Mouse (Mus musculus): ENCODE results near the gene H2-Q7. TPM values are rescaled to one million over a fixed set of nuclear protein-coding genes. Genes with fewer than 3 reads are reported as not detected.
"Not testable (repeated sequence)": the region's sequence is repeated elsewhere in the genome, so short reads cannot be mapped to it uniquely, and the experiment has no call there.

H2-Q7 gene
- total and polyA plus RNA-seq, 3 experiments: 40.9 to 104 (median 66.0) TPM

- H3K79me2 ChIP-seq (replicated peaks; ENCODE audit: control insufficient read depth, extremely low read depth, insufficient read depth, poor library complexity, severe bottlenecking); in situ Hi-C loops (cut with MboI; ENCODE audit: low pct_ligation_motif_present, low pct_unique_long_range_greater_than_20kb, low sequenced_read_pairs); H3K36me3 ChIP-seq (replicated peaks in 1 of 2; ENCODE audit: control insufficient read depth in 1 of 2, insufficient read depth in 1 of 2, low read length in 1 of 2); H3K4me1 ChIP-seq (ENCODE audit: control insufficient read depth in 1 of 2, insufficient read depth in 2 of 2); H3K4me2 ChIP-seq (ENCODE audit: insufficient read depth, low read depth, poor library complexity, severe bottlenecking); dilution Hi-C loops (cut with MboI; ENCODE audit: extremely low pct_ligation_motif_present, extremely low pct_unique_long_range_greater_than_20kb, low sequenced_read_pairs); H3K27me3 ChIP-seq (replicated peaks); H3K9me3 ChIP-seq (replicated peaks; ENCODE audit: low read length); H3K9ac ChIP-seq (ENCODE audit: insufficient read depth, low read depth); H3K4me3 ChIP-seq (replicated peaks in 1 of 3; ENCODE audit: low read depth in 2 of 3, low read length in 2 of 3, poor library complexity in 1 of 3); H3K27ac ChIP-seq (ENCODE audit: insufficient read depth, low read depth): not testable (repeated sequence)
- TF ChIP-seq SMC3 (IDR thresholded peaks at IDR 0.05; ENCODE audit: low read depth, low read length) (peak; percentile 26; the same call in 1 of the 2 replicates), CTCF (conservative IDR thresholded peaks at IDR 0.05 in 1 of 2, IDR thresholded peaks at IDR 0.05 in 1 of 2; ENCODE audit: low read depth in 2 of 2, low read length in 2 of 2) (peak; percentile 59 to 79), RAD21 (IDR thresholded peaks at IDR 0.05; ENCODE audit: low read depth, low read length) (peak; percentile 41)
- peak; percentile 38 for DNase-seq (ENCODE audit: extremely low read depth)
Measured at GRCm38 (mm10) chr17:35434836-35435235, 4.1 kb upstream of the H2-Q7 start.

GRCm38 (mm10) chr17:35435577-35435976 lies 3.4 kb upstream of the H2-Q7 start:
- H3K4me1 ChIP-seq (ENCODE audit: control insufficient read depth in 1 of 2, insufficient read depth in 2 of 2); H3K79me2 ChIP-seq (replicated peaks; ENCODE audit: control insufficient read depth, extremely low read depth, insufficient read depth, poor library complexity, severe bottlenecking); H3K36me3 ChIP-seq (replicated peaks in 1 of 2; ENCODE audit: control insufficient read depth in 1 of 2, insufficient read depth in 1 of 2, low read length in 1 of 2); H3K27me3 ChIP-seq (replicated peaks); H3K9me3 ChIP-seq (replicated peaks; ENCODE audit: low read length); dilution Hi-C loops (cut with MboI; ENCODE audit: extremely low pct_ligation_motif_present, extremely low pct_unique_long_range_greater_than_20kb, low sequenced_read_pairs); H3K27ac ChIP-seq (ENCODE audit: insufficient read depth, low read depth); H3K4me2 ChIP-seq (ENCODE audit: insufficient read depth, low read depth, poor library complexity, severe bottlenecking); DNase-seq (ENCODE audit: extremely low read depth); in situ Hi-C loops (cut with MboI; ENCODE audit: low pct_ligation_motif_present, low pct_unique_long_range_greater_than_20kb, low sequenced_read_pairs); H3K4me3 ChIP-seq (replicated peaks in 1 of 3; ENCODE audit: low read depth in 2 of 3, low read length in 2 of 3, poor library complexity in 1 of 3); H3K9ac ChIP-seq (ENCODE audit: insufficient read depth, low read depth): not testable (repeated sequence)

- H3K4me3 ChIP-seq (replicated peaks in 1 of 3; ENCODE audit: low read depth in 2 of 3, low read length in 2 of 3, poor library complexity in 1 of 3); dilution Hi-C loops (cut with MboI; ENCODE audit: extremely low pct_ligation_motif_present, extremely low pct_unique_long_range_greater_than_20kb, low sequenced_read_pairs); H3K27me3 ChIP-seq (replicated peaks); H3K9ac ChIP-seq (ENCODE audit: insufficient read depth, low read depth); H3K79me2 ChIP-seq (replicated peaks; ENCODE audit: control insufficient read depth, extremely low read depth, insufficient read depth, poor library complexity, severe bottlenecking); H3K9me3 ChIP-seq (replicated peaks; ENCODE audit: low read length); H3K4me1 ChIP-seq (ENCODE audit: control insufficient read depth in 1 of 2, insufficient read depth in 2 of 2); in situ Hi-C loops (cut with MboI; ENCODE audit: low pct_ligation_motif_present, low pct_unique_long_range_greater_than_20kb, low sequenced_read_pairs); H3K27ac ChIP-seq (ENCODE audit: insufficient read depth, low read depth); H3K4me2 ChIP-seq (ENCODE audit: insufficient read depth, low read depth, poor library complexity, severe bottlenecking); DNase-seq (ENCODE audit: extremely low read depth); H3K36me3 ChIP-seq (replicated peaks in 1 of 2; ENCODE audit: control insufficient read depth in 1 of 2, insufficient read depth in 1 of 2, low read length in 1 of 2): not testable (repeated sequence)
Measured at GRCm38 (mm10) chr17:35437386-35437936, 1.5 kb upstream of the H2-Q7 start.

GRCm38 (mm10) chr17:35438395-35438794 lies 560 bp upstream of the H2-Q7 start:
- DNase-seq (ENCODE audit: extremely low read depth); H3K9me3 ChIP-seq (replicated peaks; ENCODE audit: low read length); H3K4me1 ChIP-seq (ENCODE audit: control insufficient read depth in 1 of 2, insufficient read depth in 2 of 2); H3K27ac ChIP-seq (ENCODE audit: insufficient read depth, low read depth); dilution Hi-C loops (cut with MboI; ENCODE audit: extremely low pct_ligation_motif_present, extremely low pct_unique_long_range_greater_than_20kb, low sequenced_read_pairs); H3K79me2 ChIP-seq (replicated peaks; ENCODE audit: control insufficient read depth, extremely low read depth, insufficient read depth, poor library complexity, severe bottlenecking); H3K27me3 ChIP-seq (replicated peaks); H3K36me3 ChIP-seq (replicated peaks in 1 of 2; ENCODE audit: control insufficient read depth in 1 of 2, insufficient read depth in 1 of 2, low read length in 1 of 2); in situ Hi-C loops (cut with MboI; ENCODE audit: low pct_ligation_motif_present, low pct_unique_long_range_greater_than_20kb, low sequenced_read_pairs): not testable (repeated sequence)
- Histone ChIP-seq H3K9ac (ENCODE audit: insufficient read depth, low read depth) (peak overlapping the region; percentile 34; the same call in 1 of the 2 replicates), H3K4me2 (ENCODE audit: insufficient read depth, low read depth, poor library complexity, severe bottlenecking) (0 out of 2 replicates have a peak overlapping the region, but pooled peaks have one; percentile 57), H3K4me3 (replicated peaks in 1 of 3; ENCODE audit: low read depth in 2 of 3, low read length in 2 of 3, poor library complexity in 1 of 3) (peak overlapping the region in 1 of 3 experiments; percentile 47)

- dilution Hi-C loops (cut with MboI; ENCODE audit: extremely low pct_ligation_motif_present, extremely low pct_unique_long_range_greater_than_20kb, low sequenced_read_pairs); H3K36me3 ChIP-seq (replicated peaks in 1 of 2; ENCODE audit: control insufficient read depth in 1 of 2, insufficient read depth in 1 of 2, low read length in 1 of 2); in situ Hi-C loops (cut with MboI; ENCODE audit: low pct_ligation_motif_present, low pct_unique_long_range_greater_than_20kb, low sequenced_read_pairs); H3K9me3 ChIP-seq (replicated peaks; ENCODE audit: low read length); H3K4me2 ChIP-seq (ENCODE audit: insufficient read depth, low read depth, poor library complexity, severe bottlenecking); H3K79me2 ChIP-seq (replicated peaks; ENCODE audit: control insufficient read depth, extremely low read depth, insufficient read depth, poor library complexity, severe bottlenecking); DNase-seq (ENCODE audit: extremely low read depth); H3K27me3 ChIP-seq (replicated peaks); H3K4me1 ChIP-seq (ENCODE audit: control insufficient read depth in 1 of 2, insufficient read depth in 2 of 2): not testable (repeated sequence)
- peak overlapping the region; percentile 35 to 72 (median 49) for H3K4me3 ChIP-seq (replicated peaks in 1 of 3; ENCODE audit: low read depth in 2 of 3, low read length in 2 of 3, poor library complexity in 1 of 3)
- H3K9ac ChIP-seq (ENCODE audit: insufficient read depth, low read depth): peak overlapping the region; percentile 81
- H3K27ac ChIP-seq (ENCODE audit: insufficient read depth, low read depth): 0 out of 2 replicates have a peak overlapping the region, but pooled peaks have one; percentile 25
Measured at GRCm38 (mm10) chr17:35439295-35439747, 366 bp downstream of the H2-Q7 start.

Data from CH12.LX (cell line).